Mouse (Mus musculus): ENCODE data around the gene Gm49361. TPM values are rescaled to one million over a fixed set of nuclear protein-coding genes. Genes with fewer than 3 reads are reported as not detected.
A peak's percentile ranks its signal among the peaks of the same experiment; 100 is the strongest.
"Not testable (repeated sequence)": the region's sequence is repeated elsewhere in the genome, so short reads cannot be mapped to it uniquely, and the experiment has no call there.

Gene Gm49361
- polyA plus RNA-seq, 1 experiment from 2014 or later = not detected

DNA sequence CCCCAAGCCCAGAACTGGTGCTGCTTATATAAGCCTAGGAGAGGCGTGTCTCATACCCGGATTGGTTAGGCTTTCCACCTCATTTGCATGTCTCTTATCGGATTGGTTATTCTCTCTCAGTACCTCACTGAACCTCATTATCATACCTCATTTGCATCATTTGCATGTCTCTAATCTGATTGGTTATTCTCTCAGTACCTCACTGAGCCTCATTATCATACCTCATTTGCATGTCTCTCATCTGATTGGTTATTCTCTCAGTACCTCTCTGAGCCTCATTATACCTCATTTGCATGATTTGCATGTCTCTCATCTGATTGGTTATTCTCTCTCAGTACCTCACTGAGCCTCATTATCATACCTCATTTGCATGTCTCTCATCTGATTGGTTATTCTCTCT, 89.4 kb downstream of the Gm49361 start:
- WGBS (ENCODE audit: insufficient replicate concordance) = 84% methylated on average over 3 of the region's 3 CpGs
- not testable (repeated sequence) for H3K9ac ChIP-seq; H3K4me2 ChIP-seq; H3K27me3 ChIP-seq (replicated peaks); H3K4me3 ChIP-seq; H3K9me3 ChIP-seq (replicated peaks); H3K27ac ChIP-seq
- peak; percentile 64 for ATAC-seq
- Histone ChIP-seq H3K4me1 (peaks cover 12% of the 10 kb centered on the region; the same call in 1 of the 2 replicates), H3K36me3 (peaks cover 33% of the 10 kb centered on the region)

- peaks cover 45% of the 10 kb centered on the region for H3K36me3 ChIP-seq
- H3K27ac ChIP-seq = no peak overlapping the region
- H3K9ac ChIP-seq = no peak overlapping the region
- no peaks in the 10 kb centered on the region for H3K9me3 ChIP-seq (replicated peaks)
- H3K4me3 ChIP-seq = no peak overlapping the region
- no peak overlapping the region for H3K4me2 ChIP-seq
- ATAC-seq = no peak
- no peaks in the 10 kb centered on the region for H3K27me3 ChIP-seq (replicated peaks)
- H3K4me1 ChIP-seq = no peaks in the 10 kb centered on the region
Observed at GRCm38 (mm10) chr14:57649501-57649900, 96.4 kb downstream of the Gm49361 start.

DNA sequence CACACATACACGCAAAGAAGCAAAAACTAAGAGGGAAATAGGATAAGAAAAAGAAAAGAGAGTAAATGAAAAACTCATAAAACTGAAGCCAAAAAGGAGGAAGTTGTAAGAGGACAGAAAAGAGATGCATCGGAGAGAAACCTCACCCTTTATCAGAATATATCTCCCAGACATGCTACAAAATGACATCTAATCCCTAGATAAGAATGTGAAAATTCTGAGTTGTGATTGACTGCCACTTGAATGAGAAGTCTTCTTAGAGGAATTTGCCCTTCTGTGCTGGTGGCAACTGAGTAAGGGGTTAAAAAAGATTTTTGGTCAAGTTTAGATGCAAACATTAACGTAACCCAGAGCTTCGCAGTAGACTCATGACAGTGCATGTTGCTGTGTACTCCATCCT, 99.7 kb downstream of the Gm49361 start:
- Histone ChIP-seq H3K9me3 (replicated peaks) (no peaks in the 10 kb centered on the region), H3K9ac (no peak overlapping the region), H3K36me3 (peaks cover 49% of the 10 kb centered on the region), H3K27me3 (replicated peaks) (no peaks in the 10 kb centered on the region), H3K27ac (no peak overlapping the region), H3K4me3 (no peak overlapping the region), H3K4me2 (no peak overlapping the region), H3K4me1 (no peaks in the 10 kb centered on the region)
- no peak for ATAC-seq
- WGBS (ENCODE audit: insufficient replicate concordance) = 74% methylated on average over 4 of the region's 4 CpGs

GRCm38 (mm10) chr14:57639153-57639552, 106.8 kb downstream of the Gm49361 start:
- Histone ChIP-seq H3K9ac (no peak overlapping the region), H3K4me3 (no peak overlapping the region), H3K27ac (no peak overlapping the region), H3K36me3 (peaks cover 62% of the 10 kb centered on the region), H3K4me2 (no peak overlapping the region), H3K9me3 (replicated peaks) (no peaks in the 10 kb centered on the region), H3K27me3 (replicated peaks) (no peaks in the 10 kb centered on the region), H3K4me1 (no peaks in the 10 kb centered on the region; the same call in 1 of the 2 replicates)
- WGBS (ENCODE audit: insufficient replicate concordance) = 89% methylated on average over 3 of the region's 3 CpGs
- ATAC-seq = no peak

GRCm38 (mm10) chr14:57634141-57634540, 111.8 kb downstream of the Gm49361 start:
- H3K4me2 ChIP-seq = no peak overlapping the region
- no peak overlapping the region for H3K4me3 ChIP-seq
- H3K27ac ChIP-seq = no peak overlapping the region
- no peaks in the 10 kb centered on the region for H3K9me3 ChIP-seq (replicated peaks)
- H3K9ac ChIP-seq = no peak overlapping the region
- H3K4me1 ChIP-seq = no peaks in the 10 kb centered on the region; the same call in 1 of the 2 replicates
- H3K36me3 ChIP-seq = peaks cover 52% of the 10 kb centered on the region
- no peak for ATAC-seq
- 80% methylated on average over 5 of the region's 5 CpGs for WGBS (ENCODE audit: insufficient replicate concordance)
- H3K27me3 ChIP-seq (replicated peaks) = no peaks in the 10 kb centered on the region

DNA sequence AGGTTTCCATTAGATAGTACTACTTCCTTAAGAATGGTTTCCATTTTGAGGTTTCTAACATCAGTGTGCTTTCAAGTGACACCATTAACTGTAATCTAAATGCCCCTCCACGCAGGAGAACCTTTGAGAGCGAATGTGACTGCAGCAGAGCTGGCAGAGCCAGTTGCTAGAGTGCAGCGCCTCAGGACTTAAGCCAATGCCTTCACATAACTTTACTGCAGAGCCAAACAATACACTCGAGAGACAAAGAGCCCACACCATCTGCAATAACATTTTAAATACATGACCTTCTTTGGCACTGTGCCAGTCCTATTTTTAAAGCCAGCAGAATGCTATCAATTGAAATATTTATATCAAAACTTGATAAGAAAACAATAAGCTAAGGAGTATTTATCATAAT, 116.3 kb downstream of the Gm49361 start:
- H3K36me3 ChIP-seq = peaks cover 59% of the 10 kb centered on the region
- no peaks in the 10 kb centered on the region for H3K4me1 ChIP-seq
- no peak overlapping the region for H3K27ac ChIP-seq
- ATAC-seq = no peak
- no peaks in the 10 kb centered on the region for H3K9me3 ChIP-seq (replicated peaks)
- no peak overlapping the region for H3K4me3 ChIP-seq
- no peaks in the 10 kb centered on the region for H3K27me3 ChIP-seq (replicated peaks)
- WGBS (ENCODE audit: insufficient replicate concordance) = 83% methylated on average over 4 of the region's 4 CpGs
- H3K4me2 ChIP-seq = no peak overlapping the region
- no peak overlapping the region for H3K9ac ChIP-seq

GRCm38 (mm10) chr14:57622934-57623333, 123.0 kb downstream of the Gm49361 start:
- H3K4me3 ChIP-seq = no peak overlapping the region
- peaks cover 79% of the 10 kb centered on the region for H3K36me3 ChIP-seq
- peak; percentile 84 for ATAC-seq
- no peaks in the 10 kb centered on the region for H3K27me3 ChIP-seq (replicated peaks)
- H3K27ac ChIP-seq = no peak overlapping the region
- H3K9me3 ChIP-seq (replicated peaks) = no peaks in the 10 kb centered on the region
- no peak overlapping the region for H3K4me2 ChIP-seq
- H3K4me1 ChIP-seq = peaks cover 18% of the 10 kb centered on the region
- H3K9ac ChIP-seq = no peak overlapping the region
- WGBS (ENCODE audit: insufficient replicate concordance) = 51% methylated on average over 3 of the region's 3 CpGs

DNA sequence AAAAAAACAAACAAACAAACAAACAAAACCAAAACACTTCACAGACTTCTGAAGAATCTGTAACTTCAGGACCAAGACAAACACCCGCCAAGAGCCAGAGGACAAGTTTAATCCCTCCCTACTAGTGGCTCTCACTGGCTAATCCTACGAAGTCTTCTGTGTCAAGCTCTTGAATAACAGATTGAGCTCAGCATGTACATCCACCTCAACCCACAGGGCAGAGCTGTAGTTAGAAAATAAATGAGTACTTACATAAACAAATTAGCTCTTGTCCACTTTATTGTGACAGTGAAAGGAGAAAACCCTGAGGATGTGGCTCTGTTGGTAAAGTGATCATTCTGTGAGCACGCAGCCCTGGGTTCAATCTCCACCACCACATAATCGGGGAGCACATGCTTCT, 124.2 kb downstream of the Gm49361 start:
- no peak overlapping the region for H3K27ac ChIP-seq
- no peaks in the 10 kb centered on the region for H3K27me3 ChIP-seq (replicated peaks)
- H3K4me1 ChIP-seq = peaks cover 18% of the 10 kb centered on the region
- no peak overlapping the region for H3K4me2 ChIP-seq
- H3K9me3 ChIP-seq (replicated peaks) = no peaks in the 10 kb centered on the region
- no peak overlapping the region for H3K9ac ChIP-seq
- no peak for ATAC-seq
- 82% methylated on average over 4 of the region's 4 CpGs for WGBS (ENCODE audit: insufficient replicate concordance)
- peaks cover 75% of the 10 kb centered on the region for H3K36me3 ChIP-seq
- no peak overlapping the region for H3K4me3 ChIP-seq

DNA sequence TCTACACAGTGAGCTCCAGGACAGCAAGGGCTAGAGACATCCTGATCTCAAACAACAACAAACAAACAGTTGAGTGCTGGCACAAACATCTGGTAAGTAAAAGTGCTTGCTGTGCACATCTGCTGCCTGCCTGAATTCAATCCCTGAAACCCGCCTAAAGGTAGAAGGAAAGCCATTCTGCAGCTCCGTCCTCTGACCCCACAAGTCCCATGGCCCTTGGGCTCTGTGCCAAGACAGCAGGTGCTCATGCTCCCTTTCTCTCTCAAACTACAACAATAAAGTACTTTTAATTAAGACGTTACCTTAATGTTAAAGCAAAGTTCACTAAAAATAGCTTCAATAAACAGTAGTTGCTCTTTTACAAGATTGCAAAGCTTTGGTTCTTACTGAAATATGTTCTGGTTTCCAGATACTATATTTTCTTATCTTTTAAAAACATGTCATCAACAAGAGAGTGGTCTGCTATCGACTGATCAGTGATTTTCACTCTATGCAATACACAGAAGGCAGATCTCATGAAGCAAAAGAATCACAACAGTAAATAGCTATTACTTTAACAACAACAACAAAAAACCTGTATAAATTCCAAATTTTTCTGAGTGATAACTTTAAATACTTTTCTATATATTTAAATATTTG, 125.2 kb downstream of the Gm49361 start:
- no peak for ATAC-seq
- WGBS (ENCODE audit: insufficient replicate concordance) = 73% methylated on average over 4 of the region's 4 CpGs
- H3K36me3 ChIP-seq = peaks cover 73% of the 10 kb centered on the region

DNA sequence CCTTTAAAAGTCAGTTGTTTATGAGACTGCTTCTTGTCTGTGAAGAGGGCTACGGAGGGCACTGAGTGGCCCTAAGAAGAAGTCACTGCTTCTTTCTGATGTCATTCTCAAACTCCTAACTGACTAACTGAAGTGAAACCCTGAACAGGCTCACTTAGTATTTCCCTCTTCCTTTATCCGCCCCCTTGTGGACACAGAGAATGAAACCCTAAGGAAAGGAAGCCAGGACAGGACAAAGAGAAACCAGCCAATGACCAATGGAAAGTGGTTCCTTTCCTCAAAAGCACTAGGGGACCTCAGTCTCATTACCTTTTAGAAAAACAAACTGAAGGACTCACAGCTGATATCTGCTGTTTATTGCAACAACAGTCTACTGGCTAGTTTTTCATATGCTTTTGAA, 126.4 kb downstream of the Gm49361 start:
- Histone ChIP-seq H3K9me3 (replicated peaks) (no peaks in the 10 kb centered on the region), H3K4me2 (no peak overlapping the region), H3K36me3 (peaks cover 68% of the 10 kb centered on the region), H3K27ac (no peak overlapping the region), H3K27me3 (replicated peaks) (no peaks in the 10 kb centered on the region), H3K4me1 (peaks cover 18% of the 10 kb centered on the region), H3K4me3 (no peak overlapping the region), H3K9ac (no peak overlapping the region)
- 0 out of 2 replicates have a peak, but pooled peaks have one; percentile 36 for ATAC-seq
- 51% methylated on average over 2 of the region's 2 CpGs for WGBS (ENCODE audit: insufficient replicate concordance)

More for the DNA sequence above, 125.2 kb downstream of the Gm49361 start:
- H3K9ac ChIP-seq = no peak overlapping the region
- no peaks in the 10 kb centered on the region for H3K27me3 ChIP-seq (replicated peaks)
- H3K27ac ChIP-seq = no peak overlapping the region
- H3K9me3 ChIP-seq (replicated peaks) = no peaks in the 10 kb centered on the region
- H3K4me2 ChIP-seq = no peak overlapping the region
- peaks cover 18% of the 10 kb centered on the region for H3K4me1 ChIP-seq
- no peak overlapping the region for H3K4me3 ChIP-seq

DNA sequence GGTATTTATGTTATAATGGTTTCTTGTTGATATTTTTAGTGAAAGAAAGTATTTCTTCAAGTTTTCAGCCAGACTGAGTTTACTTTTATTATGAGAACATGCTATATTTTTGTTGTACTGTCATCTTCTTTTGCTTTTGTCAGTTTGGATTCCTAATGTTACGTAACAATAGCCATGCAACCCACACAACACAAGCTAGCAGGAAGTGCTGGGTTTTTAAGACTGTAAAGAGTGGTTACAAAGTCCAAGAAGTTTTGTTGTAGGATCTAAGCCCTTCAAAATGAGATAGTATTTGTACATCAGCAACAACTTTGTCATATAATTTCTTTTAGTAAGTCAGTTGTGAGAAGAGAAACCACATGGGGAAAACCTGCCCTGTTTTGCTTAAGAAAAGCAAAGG, 128.2 kb downstream of the Gm49361 start:
- no peak overlapping the region for H3K4me3 ChIP-seq
- no peaks in the 10 kb centered on the region for H3K27me3 ChIP-seq (replicated peaks)
- WGBS (ENCODE audit: insufficient replicate concordance) = 89% methylated on average over 1 of the region's 1 CpGs
- no peaks in the 10 kb centered on the region for H3K9me3 ChIP-seq (replicated peaks)
- no peak overlapping the region for H3K9ac ChIP-seq
- peaks cover 64% of the 10 kb centered on the region for H3K36me3 ChIP-seq
- no peak for ATAC-seq
- no peak overlapping the region for H3K27ac ChIP-seq
- peaks cover 3% of the 10 kb centered on the region for H3K4me1 ChIP-seq
- no peak overlapping the region for H3K4me2 ChIP-seq

DNA sequence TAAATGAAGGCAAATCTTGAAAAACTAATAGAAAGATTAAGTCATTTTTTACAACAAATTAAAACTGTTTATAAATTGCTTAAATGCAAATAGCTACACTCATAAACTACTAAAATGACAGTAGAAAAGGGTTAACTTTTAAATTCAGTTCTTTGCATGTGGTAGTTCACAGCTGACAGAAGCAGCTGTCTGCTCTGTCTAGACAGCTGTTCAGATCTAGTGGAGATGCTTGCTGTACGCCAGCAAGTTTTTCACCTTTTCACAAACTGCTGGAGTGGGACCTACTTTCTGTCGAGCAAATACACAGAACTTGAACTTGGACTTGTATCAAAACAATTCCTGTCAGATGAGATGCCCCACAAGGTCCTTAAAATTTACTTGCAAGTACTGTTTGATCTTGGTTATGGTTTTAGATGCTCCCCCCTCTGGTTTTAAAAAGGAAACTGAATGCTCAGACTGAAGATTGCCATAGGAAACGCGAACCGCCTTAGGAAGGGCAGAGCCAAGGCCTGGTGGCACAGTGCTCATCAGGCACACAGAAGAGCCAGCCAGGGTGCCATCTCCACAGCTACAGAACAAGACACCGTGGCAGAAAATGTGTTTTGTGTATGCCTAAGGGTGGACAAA, 129.5 kb downstream of the Gm49361 start:
- no peak overlapping the region for H3K27ac ChIP-seq
- H3K4me1 ChIP-seq = no peaks in the 10 kb centered on the region
- no peak overlapping the region for H3K4me3 ChIP-seq
- no peaks in the 10 kb centered on the region for H3K27me3 ChIP-seq (replicated peaks)
- peaks cover 56% of the 10 kb centered on the region for H3K36me3 ChIP-seq
- no peaks in the 10 kb centered on the region for H3K9me3 ChIP-seq (replicated peaks)
- H3K4me2 ChIP-seq = no peak overlapping the region
- no peak overlapping the region for H3K9ac ChIP-seq
- WGBS (ENCODE audit: insufficient replicate concordance) = 83% methylated on average over 6 of the region's 6 CpGs
- ATAC-seq = no peak

- no peaks in the 10 kb centered on the region for H3K27me3 ChIP-seq (replicated peaks)
- no peak overlapping the region for H3K27ac ChIP-seq
- ATAC-seq = no peak
- H3K4me3 ChIP-seq = no peak overlapping the region
- H3K4me2 ChIP-seq = no peak overlapping the region
- 79% methylated on average over 6 of the region's 6 CpGs for WGBS (ENCODE audit: insufficient replicate concordance)
- peaks cover 60% of the 10 kb centered on the region for H3K36me3 ChIP-seq
- H3K9ac ChIP-seq = no peak overlapping the region
- no peaks in the 10 kb centered on the region for H3K4me1 ChIP-seq
- H3K9me3 ChIP-seq (replicated peaks) = no peaks in the 10 kb centered on the region
Observed at GRCm38 (mm10) chr14:57615828-57616227, 130.1 kb downstream of the Gm49361 start.

All from liver, embryonic 12.5 days (tissue).